In the genomic region with DNA sequence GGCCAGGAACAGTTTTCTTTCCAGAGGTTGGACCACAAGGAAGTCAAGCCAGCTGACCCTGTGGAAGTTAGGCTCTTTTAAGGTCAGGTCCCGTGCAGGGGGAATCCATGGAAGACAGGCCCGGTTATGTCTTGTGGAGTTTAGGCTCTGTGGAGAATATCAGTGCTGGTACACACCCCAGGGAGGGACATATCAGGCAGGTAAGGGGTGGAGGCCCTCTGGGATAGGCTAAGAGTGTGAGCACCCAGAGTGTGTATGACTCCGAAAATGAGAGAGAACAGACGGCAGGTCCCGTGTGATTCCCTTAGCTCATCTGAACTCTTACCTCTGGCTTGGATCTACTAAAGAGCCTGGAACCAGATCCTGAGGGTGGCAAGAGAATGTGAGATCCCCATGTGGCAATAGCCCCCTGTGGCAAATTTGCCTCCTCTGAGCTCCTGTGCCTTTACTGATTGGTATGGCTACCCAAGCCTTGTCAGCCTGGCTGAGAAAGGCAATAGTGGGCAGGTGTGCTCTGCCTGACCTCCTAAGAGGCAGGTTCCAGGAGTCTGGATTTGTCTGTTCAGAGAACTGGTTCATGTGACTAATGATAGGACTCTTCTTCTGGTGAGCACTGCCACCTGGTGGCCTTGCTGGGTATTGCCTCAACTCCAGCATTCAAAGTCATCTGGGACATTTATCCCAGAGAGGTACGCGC, we compare ENCODE assay signal across 7 mouse cellular contexts. TPM values are rescaled to one million over a fixed set of nuclear protein-coding genes. Genes with fewer than 3 reads are reported as not detected.
DNase-seq lines count a peak whose midpoint lies in the region; ATAC-seq lines count a peak whose summit lies in the region.

No protein-coding gene starts in this region.

- no peaks in the 10 kb centered on the region; the same call in 1 of the 2 replicates for H3K27me3 ChIP-seq in intestine, embryonic 16.5 days (replicated peaks; ENCODE audit: control insufficient read depth, insufficient read depth, low read length)
- 0 out of 2 replicates have a peak, but pooled peaks cover 2% of the 10 kb centered on the region for H3K27me3 ChIP-seq in midbrain, embryonic 13.5 days

- no peaks in the 10 kb centered on the region for H3K9me3 ChIP-seq in intestine, embryonic 16.5 days (ENCODE audit: control insufficient read depth, low read length)
- H3K9me3 ChIP-seq in midbrain, embryonic 13.5 days: no peaks in the 10 kb centered on the region

- intact Hi-C loops in left cerebral cortex, postnatal 36 days (cut with DNase I): loop anchor here (2.0 to 5.0 kb wide), 3 partner anchors 40 to 150 kb away; a partner anchor contains a TSS

- no peaks in the 10 kb centered on the region for H3K36me3 ChIP-seq in intestine, embryonic 16.5 days (ENCODE audit: control insufficient read depth, insufficient read depth, low read length)
- H3K36me3 ChIP-seq in midbrain, embryonic 13.5 days: no peaks in the 10 kb centered on the region

- H3K27ac ChIP-seq in intestine, embryonic 16.5 days (ENCODE audit: low read length): no peak overlapping the region
- H3K27ac ChIP-seq in midbrain, embryonic 13.5 days: no peak overlapping the region

- no peak overlapping the region for H3K4me3 ChIP-seq in intestine, embryonic 16.5 days (ENCODE audit: low read length)
- H3K4me3 ChIP-seq in midbrain, embryonic 13.5 days (replicated peaks): no peak overlapping the region

- ATAC-seq in intestine, embryonic 16.5 days: peak; percentile 52
- peak; percentile 79 for ATAC-seq in midbrain, embryonic 13.5 days

- peak; percentile 87 for DNase-seq in ZHBTc4 (ENCODE audit: low read depth, low spot score)
- DNase-seq in cerebellum, postnatal 10 days: peak; percentile 90 to 94
- DNase-seq in frontal cortex, postnatal 36 days (ENCODE audit: low spot score in 2 of 2): peak; percentile 90 to 94
- peak; percentile 85 to 88 for DNase-seq in left cerebral cortex, postnatal 36 days (ENCODE audit: low spot score in 2 of 2)
- DNase-seq in spleen, adult 12 weeks (ENCODE audit: low spot score): peak; percentile 57

- no peak overlapping the region for H3K9ac ChIP-seq in intestine, embryonic 16.5 days (ENCODE audit: low read depth, low read length)
- no peak overlapping the region for H3K9ac ChIP-seq in midbrain, embryonic 13.5 days (replicated peaks)

- WGBS in intestine, embryonic 16.5 days: 62% methylated on average over 7 of the region's 7 CpGs
- 59% methylated on average over 7 of the region's 7 CpGs for WGBS in midbrain, embryonic 13.5 days

- H3K4me2 ChIP-seq in intestine, embryonic 16.5 days (ENCODE audit: low read depth, low read length): no peak overlapping the region
- no peak overlapping the region for H3K4me2 ChIP-seq in midbrain, embryonic 13.5 days (replicated peaks)

- H3K4me1 ChIP-seq in intestine, embryonic 16.5 days (ENCODE audit: control insufficient read depth, insufficient read depth, low read length): no peaks in the 10 kb centered on the region
- H3K4me1 ChIP-seq in midbrain, embryonic 13.5 days (replicated peaks): no peaks in the 10 kb centered on the region

RNA-seq across cellular contexts. Expression of a gene that starts 28.5 kb away (rescaled TPM):
- 0.51 and 0.70 TPM in 2 replicates for polyA plus RNA-seq in intestine, embryonic 16.5 days (2015; fragmentation: Nextera tagmentation; extraction: Ambion mirVana)
- 10 to 100 TPM; 36.3 to 45.4 TPM for total RNA-seq in left cerebral cortex, postnatal 36 days (2021)
- polyA plus RNA-seq in midbrain, embryonic 13.5 days (2015; fragmentation: Nextera tagmentation; extraction: Ambion mirVana): 44.1 and 52.7 TPM in 2 replicates

Comparison
In these comparisons a context has a peak if more than half of its experiments do, and no peak if none do; other contexts are left out.
1. RNA of a gene that starts 28.5 kb away (polyA plus RNA-seq): 44.1 to 52.7 TPM in midbrain, embryonic 13.5 days; 0.51 to 0.70 TPM in intestine, embryonic 16.5 days; every median in the first group is over 10 times any median in the second.
2. Peak in every context shown above with its lines, with median percentiles within 50 percentile points of each other: DNase-seq.